Mouse (Mus musculus): ENCODE data around the gene Shank2.

The Shank2 gene

DNA sequence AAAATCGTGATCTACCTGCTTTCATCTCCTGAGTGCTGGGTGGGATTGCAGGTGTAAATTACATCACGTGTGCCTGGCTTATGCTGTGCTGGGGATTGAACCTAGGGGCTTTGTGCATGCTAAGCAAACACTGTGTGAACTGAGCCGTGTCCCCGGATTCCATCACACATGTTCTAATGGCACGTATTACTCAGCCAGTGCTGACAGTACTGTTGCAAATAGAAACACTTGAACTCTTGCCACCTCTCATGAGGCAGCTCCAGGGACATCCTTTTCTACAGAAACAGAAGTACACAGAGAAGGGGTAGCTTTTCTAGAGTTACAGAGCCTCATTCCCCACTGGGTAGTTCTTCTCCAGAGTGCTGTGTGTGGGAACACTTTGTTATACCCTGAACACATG lies 168.5 kb downstream of the Shank2 start:
- no peak for DNase-seq (ENCODE audit: low spot score)

DNA sequence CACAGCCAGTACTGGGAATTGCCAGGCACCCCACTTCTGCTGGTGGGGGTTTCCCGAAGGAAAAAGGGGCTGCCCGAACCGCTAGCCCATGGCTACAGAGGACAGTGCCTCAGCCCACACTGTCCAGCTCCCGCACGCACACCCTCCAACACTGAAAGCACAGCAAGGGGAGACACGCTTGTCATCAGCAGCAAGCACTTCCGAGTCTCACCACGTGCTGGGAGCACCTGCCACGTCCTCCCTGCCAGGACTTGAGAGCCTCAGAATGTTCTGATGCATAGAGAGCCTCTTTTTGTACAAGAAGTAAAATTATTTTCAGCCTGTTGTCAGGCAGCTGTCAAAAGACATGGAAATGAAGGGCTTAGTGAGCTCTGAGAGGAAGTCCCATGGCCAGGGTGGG lies 169.0 kb downstream of the Shank2 start:
- no peak for DNase-seq (ENCODE audit: low spot score)

- no peak for DNase-seq (ENCODE audit: low spot score)
Observed at GRCm38 (mm10) chr7:144173869-144174268, 172.1 kb downstream of the Shank2 start.

DNA sequence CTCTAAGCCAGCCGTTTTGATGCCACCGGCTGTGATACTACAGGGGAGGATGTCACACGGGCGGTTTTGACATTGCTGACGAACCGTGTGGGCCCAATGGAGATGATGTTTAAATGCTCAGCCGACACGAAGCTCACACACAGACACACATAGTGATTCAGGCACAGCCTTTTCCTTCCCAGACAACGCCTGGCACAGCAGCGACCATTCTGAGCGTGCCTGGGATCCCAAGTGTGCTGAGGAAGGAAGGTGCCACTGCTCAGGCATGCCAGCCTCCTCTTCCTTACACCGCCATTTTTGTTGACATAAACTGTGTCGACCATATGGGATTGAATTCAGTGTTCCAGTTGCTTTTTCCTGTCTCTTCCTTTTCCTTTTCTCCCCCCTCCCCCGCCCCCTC lies 172.6 kb downstream of the Shank2 start:
- no peak for DNase-seq (ENCODE audit: low spot score)

GRCm38 (mm10) chr7:144175025-144175424 lies 173.3 kb downstream of the Shank2 start:
- DNase-seq (ENCODE audit: low spot score) = no peak

DNA sequence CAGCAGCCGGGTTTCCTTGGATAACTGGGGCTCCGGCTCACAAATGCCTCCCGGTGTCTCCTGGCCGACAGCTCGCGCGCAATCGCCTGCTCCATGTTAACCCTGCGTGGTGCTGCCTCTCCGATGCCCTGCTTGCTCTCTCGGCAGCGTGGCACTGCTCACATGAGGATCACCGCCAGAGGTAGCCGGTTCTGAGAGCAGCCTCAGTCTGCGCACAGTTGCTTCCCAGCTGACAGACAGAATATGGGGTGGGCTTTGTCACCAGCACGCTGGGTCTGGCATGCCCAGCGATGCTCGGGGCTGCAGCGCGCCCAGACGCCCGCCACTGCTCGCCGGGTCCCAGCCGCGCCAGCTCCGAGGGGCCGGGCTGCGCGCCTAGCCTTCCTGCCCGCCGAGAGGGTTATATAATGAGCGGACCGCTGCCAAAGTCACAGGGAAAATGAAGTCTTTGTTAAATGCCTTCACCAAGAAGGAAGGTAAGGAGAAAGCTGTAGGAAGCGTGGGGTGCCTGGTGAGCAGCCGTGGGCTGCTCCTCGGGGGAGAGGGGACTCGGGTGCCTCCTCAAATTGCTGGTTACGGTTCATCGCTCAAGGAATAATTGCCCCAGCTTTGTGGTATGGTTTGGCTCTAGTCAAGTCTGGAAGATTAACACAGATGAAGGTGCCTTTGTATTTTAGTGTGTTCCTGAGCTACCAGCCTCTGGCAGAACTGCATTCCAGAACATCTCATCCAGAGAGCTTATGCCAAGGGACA lies 173.9 kb downstream of the Shank2 start:
- DNase-seq (ENCODE audit: low spot score) = peak; percentile 58

DNA sequence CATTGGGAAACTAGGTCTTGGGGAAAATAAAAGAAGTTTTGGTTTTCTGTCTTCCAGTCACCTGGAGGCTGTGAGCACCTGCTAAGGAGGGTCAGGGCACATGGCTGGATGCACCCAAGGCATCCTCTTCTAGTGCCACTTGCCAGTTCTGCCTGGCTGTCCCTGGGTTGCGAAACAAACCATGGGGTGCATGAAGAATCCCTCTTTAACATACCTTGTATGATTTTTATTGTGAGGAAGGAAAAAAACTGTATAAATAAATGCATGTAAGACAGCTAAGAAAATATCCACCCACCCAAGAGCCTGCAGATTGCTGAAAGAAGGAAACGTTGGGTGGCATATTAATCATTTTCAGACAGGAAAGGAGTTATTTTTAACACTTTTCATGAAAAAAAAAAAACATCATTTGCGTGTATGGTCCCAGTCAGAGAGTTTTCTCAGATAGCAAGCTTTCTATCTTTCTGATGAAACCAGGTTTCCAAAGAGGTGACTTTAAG lies 174.6 kb downstream of the Shank2 start:
- DNase-seq (ENCODE audit: low spot score) = no peak

DNA sequence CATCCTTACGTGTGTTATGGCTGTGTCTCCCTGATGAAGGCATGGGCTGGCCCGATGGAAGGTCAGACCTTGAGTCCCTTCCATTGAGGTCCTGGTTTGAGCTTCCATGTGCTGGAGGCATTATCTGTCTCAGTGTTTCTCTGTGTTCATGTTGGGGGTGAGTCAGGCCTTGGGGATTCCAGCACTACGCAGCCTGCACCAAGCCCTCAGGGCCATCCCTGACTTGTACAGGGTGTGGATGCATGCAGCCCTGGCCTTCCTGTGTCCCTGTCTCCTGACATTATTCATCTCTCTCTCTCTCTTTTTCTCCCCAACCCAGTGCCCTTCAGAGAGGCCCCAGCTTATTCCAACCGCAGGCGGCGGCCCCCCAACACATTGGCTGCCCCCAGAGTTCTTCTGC lies 177.7 kb downstream of the Shank2 start:
- DNase-seq (ENCODE audit: low spot score) = no peak

DNA sequence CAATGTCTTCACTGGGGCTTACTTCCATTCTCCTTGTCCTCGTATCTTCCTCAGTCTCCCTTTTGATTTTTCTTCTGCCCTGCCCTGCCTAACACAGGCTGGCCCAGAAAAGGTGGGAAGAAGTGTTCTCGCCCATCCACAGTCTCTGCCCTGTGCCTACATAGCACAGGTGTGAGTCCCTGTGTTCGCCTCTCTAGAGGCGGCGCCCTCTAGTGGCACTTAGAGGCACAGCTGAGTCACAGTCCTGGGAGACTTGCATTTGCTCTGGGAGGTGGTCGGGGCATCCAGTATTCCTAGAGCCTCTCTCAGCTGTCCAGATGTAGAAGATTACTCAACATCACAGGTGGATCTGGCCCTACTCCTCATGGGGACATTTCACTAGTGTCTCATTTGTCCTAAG lies 179.2 kb downstream of the Shank2 start:
- DNase-seq (ENCODE audit: low spot score) = peak; percentile 72

GRCm38 (mm10) chr7:144187869-144188430 lies 186.2 kb downstream of the Shank2 start:
- no peak for DNase-seq (ENCODE audit: low spot score)

DNA sequence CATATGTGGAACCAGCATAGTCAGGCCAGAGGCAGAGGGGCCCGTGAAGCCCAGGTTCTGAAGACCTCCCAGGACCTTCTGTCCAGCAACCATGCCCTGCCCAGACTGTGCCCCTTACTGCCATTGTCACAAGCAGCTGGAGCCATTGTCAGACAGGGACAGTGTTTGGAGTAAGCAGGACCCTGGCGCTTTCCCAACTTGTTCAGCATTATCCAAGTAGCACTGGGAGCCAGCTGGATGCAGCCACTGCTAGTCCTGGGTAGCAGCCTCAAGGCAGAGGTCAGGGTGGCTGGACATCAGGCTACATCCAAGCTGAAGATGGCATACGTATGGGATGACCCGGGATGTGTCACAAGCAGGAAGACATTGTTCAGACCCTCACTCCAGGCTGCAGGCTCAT lies 187.7 kb downstream of the Shank2 start:
- no peak for DNase-seq (ENCODE audit: low spot score)

DNA sequence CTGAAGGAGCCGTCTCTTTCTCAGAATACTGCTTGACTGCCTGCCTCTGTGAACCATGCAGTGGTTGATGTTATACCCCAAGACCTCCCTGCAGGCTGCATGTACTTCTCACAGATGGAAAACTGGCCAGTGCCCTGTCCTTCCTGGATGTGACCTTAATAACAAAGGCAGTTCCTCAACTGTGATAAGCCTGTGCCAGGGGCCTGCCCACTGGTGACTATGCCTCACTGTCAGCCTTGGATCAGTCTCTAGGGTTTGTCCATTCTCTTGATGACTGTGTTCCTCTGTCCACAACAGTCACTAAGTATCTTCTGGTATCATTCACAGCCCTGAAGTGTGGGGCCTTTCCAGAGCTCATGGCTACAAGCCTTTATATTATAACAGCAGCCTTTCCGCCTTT lies 196.8 kb downstream of the Shank2 start:
- DNase-seq (ENCODE audit: low spot score) = no peak

DNA sequence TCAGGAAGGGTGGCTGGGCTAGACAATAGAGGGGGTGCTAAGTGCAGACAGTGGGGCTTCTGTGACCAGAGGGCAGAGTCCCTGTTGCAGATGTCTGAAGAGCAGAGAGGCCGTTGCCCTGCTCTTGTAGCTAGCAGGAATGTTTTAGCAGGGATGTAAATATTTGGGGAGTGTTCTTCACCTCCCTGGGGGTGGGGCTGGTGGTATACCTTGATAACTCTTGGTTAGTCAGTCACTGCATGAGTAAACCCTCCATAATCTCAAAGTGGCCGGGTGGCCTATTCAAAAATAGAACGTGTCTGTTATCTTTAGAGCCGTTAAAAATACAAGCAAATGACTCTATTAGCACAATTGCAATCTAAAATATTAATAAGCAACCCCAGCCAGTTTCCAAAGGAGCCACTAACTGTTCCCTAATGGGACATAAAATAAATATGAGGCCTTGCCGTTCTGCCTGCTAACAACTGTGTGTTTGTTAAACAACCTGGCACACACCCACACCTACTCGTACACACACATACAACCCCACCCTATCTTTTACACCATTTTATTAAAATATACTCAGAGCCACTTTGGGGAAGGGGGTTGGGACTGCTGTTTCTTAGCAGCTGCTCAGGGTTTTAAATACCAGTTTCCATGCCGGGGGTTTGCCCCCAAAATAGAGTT lies 200.4 kb downstream of the Shank2 start:
- DNase-seq (ENCODE audit: low spot score) = no peak

- DNase-seq (ENCODE audit: low spot score) = no peak
Observed at GRCm38 (mm10) chr7:144204290-144204689, 202.6 kb downstream of the Shank2 start.

DNA sequence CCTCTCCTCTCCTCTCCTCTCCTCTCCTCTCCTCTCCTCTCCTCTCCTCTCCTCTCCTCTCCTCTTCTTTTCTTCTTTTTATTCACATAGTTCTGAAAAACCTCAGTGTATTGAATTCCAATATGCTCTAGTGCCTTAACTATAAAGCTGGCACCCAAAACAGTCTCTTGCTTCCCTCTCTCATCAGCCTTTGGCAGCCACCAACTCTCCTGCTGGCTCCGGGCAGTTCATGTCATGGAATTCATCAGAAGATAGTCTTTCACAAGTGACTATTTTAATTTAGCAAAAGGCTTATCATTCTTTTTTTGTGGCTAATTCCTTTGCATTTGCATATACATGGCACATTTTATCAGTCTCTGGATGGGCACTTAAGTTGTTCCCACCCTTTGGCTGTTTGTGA lies 203.4 kb downstream of the Shank2 start:
- DNase-seq (ENCODE audit: low spot score) = no peak

GRCm38 (mm10) chr7:144205837-144206236 lies 204.1 kb downstream of the Shank2 start:
- no peak for DNase-seq (ENCODE audit: low spot score)

DNA sequence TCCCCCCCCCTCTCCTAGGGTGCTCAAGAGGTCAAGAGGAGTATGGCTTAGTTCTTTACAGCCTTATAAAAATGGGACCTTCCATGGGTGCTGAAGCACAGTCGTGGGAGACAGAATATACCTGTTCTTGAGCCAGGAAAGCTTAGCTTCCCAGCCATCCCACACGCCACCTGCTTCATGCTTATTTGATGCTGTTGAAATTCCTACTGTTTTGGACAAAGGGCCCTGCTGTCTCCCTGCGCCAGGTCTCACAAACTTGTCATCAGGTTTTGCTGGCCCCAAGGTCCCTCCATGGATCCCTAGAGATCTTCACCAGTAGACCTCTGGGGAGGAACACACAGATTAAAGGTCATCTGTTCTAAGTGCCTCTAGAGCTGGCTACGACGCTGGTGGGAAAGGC lies 204.5 kb downstream of the Shank2 start:
- no peak for DNase-seq (ENCODE audit: low spot score)

- DNase-seq (ENCODE audit: low spot score) = no peak
Observed at GRCm38 (mm10) chr7:144207100-144207499, 205.4 kb downstream of the Shank2 start.

- peak; percentile 80 for DNase-seq (ENCODE audit: low spot score)
Observed at GRCm38 (mm10) chr7:144207849-144208248, 206.1 kb downstream of the Shank2 start.

DNA sequence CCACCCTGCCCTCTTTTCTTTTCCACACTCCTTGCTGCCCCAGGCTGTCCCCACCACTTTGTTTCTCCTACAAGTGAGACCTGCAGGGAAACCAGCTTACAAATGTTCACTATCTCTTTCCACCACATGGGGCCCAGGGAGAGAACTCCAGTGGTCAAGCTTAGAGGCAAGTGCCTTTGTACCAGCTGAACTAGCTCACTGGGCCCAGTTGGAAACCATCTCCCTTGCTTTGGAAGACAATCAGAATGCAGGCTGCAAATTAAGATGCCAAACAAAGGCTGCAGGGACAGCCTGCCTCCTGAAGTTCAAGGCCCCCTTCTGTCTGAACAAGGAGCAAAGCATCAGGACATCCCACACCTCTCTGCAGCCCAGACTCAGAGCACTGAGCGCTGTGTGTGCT lies 206.9 kb downstream of the Shank2 start:
- no peak for DNase-seq (ENCODE audit: low spot score)

- no peak for DNase-seq (ENCODE audit: low spot score)
Observed at GRCm38 (mm10) chr7:144210526-144210925, 208.8 kb downstream of the Shank2 start.

DNA sequence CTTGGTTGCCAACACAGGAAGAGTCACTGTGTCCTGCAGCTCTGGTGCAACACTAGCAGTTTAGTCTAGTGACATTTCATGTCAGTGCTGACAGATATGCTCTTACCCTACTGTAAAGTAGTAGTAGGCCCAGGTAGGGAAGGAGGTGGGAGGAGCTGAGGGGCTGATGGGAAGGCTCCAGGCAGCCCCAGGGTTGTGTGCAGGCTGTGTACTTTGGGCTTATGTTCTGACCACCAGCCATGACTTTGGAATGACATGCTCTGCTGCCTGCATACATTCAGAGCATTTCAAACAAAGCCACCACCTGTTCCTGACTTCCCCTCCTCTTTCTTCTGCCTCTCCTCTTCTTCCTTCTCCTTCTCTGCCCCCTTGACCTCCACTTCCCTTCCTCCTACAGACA lies 211.0 kb downstream of the Shank2 start:
- no peak for DNase-seq (ENCODE audit: low spot score)

- peak; percentile 78 for DNase-seq (ENCODE audit: low spot score)
Observed at GRCm38 (mm10) chr7:144217192-144217591, 215.5 kb downstream of the Shank2 start.
